28 mouse cellular contexts compared by ENCODE assay signal in genomic region chr6:27982598-27982997, GRCm38 (mm10).
DNase-seq lines count a peak whose midpoint lies in the region; ATAC-seq and TF ChIP-seq lines count a peak whose summit lies in the region.
"Had no signal": no experiment of that assay in that cellular context is flagged by ENCODE, and none has a peak within 500 bp of the region (broad histone marks: within the 10 kb centered on the region; RNA-seq: fewer than 3 reads in every experiment).

No protein-coding gene starts in this region.

- no peaks in the 10 kb centered on the region for H3K36me3 ChIP-seq in forebrain, embryonic 12.5 days (replicated peaks)
- no peaks in the 10 kb centered on the region for H3K36me3 ChIP-seq in forebrain, postnatal 0 days (ENCODE audit: insufficient read depth)
- no peaks in the 10 kb centered on the region for H3K36me3 ChIP-seq in forebrain, embryonic 14.5 days (ENCODE audit: control insufficient read depth, insufficient read depth, low read length)
- H3K36me3 ChIP-seq in neural tube, embryonic 15.5 days = no peaks in the 10 kb centered on the region
- H3K36me3 ChIP-seq: embryonic facial prominence, embryonic 10.5 days; embryonic facial prominence, embryonic 13.5 days; G1E; heart, embryonic 12.5 days; heart, embryonic 15.5 days; hindbrain, embryonic 10.5 days; hindbrain, embryonic 13.5 days had no signal

- H3K4me1 ChIP-seq in forebrain, embryonic 12.5 days = no peaks in the 10 kb centered on the region; the same call in 1 of the 2 replicates
- H3K4me1 ChIP-seq in forebrain, postnatal 0 days (ENCODE audit: insufficient read depth) = no peaks in the 10 kb centered on the region
- H3K4me1 ChIP-seq in forebrain, embryonic 14.5 days (ENCODE audit: control insufficient read depth, insufficient read depth, low read length) = no peaks in the 10 kb centered on the region; the same call in 1 of the 2 replicates
- H3K4me1 ChIP-seq in neural tube, embryonic 15.5 days = no peaks in the 10 kb centered on the region
- H3K4me1 ChIP-seq: embryonic facial prominence, embryonic 10.5 days; embryonic facial prominence, embryonic 13.5 days; heart, embryonic 12.5 days; heart, embryonic 15.5 days; hindbrain, embryonic 10.5 days; hindbrain, embryonic 13.5 days had no signal

- H3K4me3 ChIP-seq in forebrain, embryonic 12.5 days (replicated peaks) = no peak overlapping the region
- H3K4me3 ChIP-seq in forebrain, postnatal 0 days (ENCODE audit: low read depth, low read length) = no peak overlapping the region
- no peak overlapping the region for H3K4me3 ChIP-seq in forebrain, embryonic 14.5 days (ENCODE audit: low read depth, low read length)
- H3K4me3 ChIP-seq in neural tube, embryonic 15.5 days (replicated peaks) = no peak overlapping the region
- H3K4me3 ChIP-seq: embryonic facial prominence, embryonic 10.5 days; embryonic facial prominence, embryonic 13.5 days; erythroblast, embryonic 14.5 days; gastrocnemius, adult 2 months; heart, embryonic 12.5 days; heart, embryonic 15.5 days; hindbrain, embryonic 10.5 days; hindbrain, embryonic 13.5 days had no signal

- H3K27me3 ChIP-seq in forebrain, embryonic 12.5 days = no peaks in the 10 kb centered on the region; the same call in 1 of the 2 replicates
- H3K27me3 ChIP-seq in forebrain, postnatal 0 days (ENCODE audit: insufficient read depth, low read length) = no peaks in the 10 kb centered on the region
- no peaks in the 10 kb centered on the region for H3K27me3 ChIP-seq in forebrain, embryonic 14.5 days (replicated peaks; ENCODE audit: control insufficient read depth, insufficient read depth, low read length)
- no peaks in the 10 kb centered on the region for H3K27me3 ChIP-seq in neural tube, embryonic 15.5 days (replicated peaks)
- H3K27me3 ChIP-seq: CH12.LX; embryonic facial prominence, embryonic 13.5 days; heart, embryonic 12.5 days; heart, embryonic 15.5 days; hindbrain, embryonic 13.5 days had no signal

- H3K4me2 ChIP-seq in forebrain, embryonic 12.5 days = no peak overlapping the region
- no peak overlapping the region for H3K4me2 ChIP-seq in forebrain, postnatal 0 days (ENCODE audit: low read depth)
- H3K4me2 ChIP-seq in forebrain, embryonic 14.5 days (ENCODE audit: low read length) = no peak overlapping the region
- H3K4me2 ChIP-seq in neural tube, embryonic 15.5 days = no peak overlapping the region
- H3K4me2 ChIP-seq: embryonic facial prominence, embryonic 13.5 days; heart, embryonic 12.5 days; heart, embryonic 15.5 days; hindbrain, embryonic 13.5 days had no signal

- DNase-seq in forebrain, postnatal 0 days = no peak
- peak; percentile 53 for DNase-seq in brain, embryonic 14.5 days (ENCODE audit: low read depth)
- peak; percentile 27 for DNase-seq in forebrain, embryonic 14.5 days (ENCODE audit: low spot score)
- DNase-seq in left cerebral cortex, postnatal 25 days (ENCODE audit: low spot score in 2 of 2) = no peak
- DNase-seq in lung, postnatal 10 days = no peak
- DNase-seq: adrenal gland, postnatal 36 days; B cell, adult 2 months; cerebellum, adult 11 months; cerebellum, adult 2 months; cerebellum, postnatal 10 days; cerebellum, postnatal 36 days; gastrocnemius, adult 2 months; gastrocnemius, postnatal 14 days; heart, adult 18-20 months; heart, postnatal 36 days had no signal

- H3K27ac ChIP-seq in forebrain, embryonic 12.5 days = no peak overlapping the region
- H3K27ac ChIP-seq in forebrain, postnatal 0 days (ENCODE audit: low read depth, low read length) = no peak overlapping the region
- H3K27ac ChIP-seq in forebrain, embryonic 14.5 days (ENCODE audit: low read depth, low read length) = no peak overlapping the region
- H3K27ac ChIP-seq in neural tube, embryonic 15.5 days (replicated peaks) = no peak overlapping the region
- H3K27ac ChIP-seq: embryonic facial prominence, embryonic 10.5 days; embryonic facial prominence, embryonic 13.5 days; gastrocnemius, adult 2 months; heart, embryonic 15.5 days; hindbrain, embryonic 10.5 days; hindbrain, embryonic 13.5 days had no signal

- intact Hi-C loops in left cerebral cortex, postnatal 25 days (cut with DNase I) = no loop called here

- 76% methylated on average over 3 of the region's 3 CpGs for WGBS in forebrain, embryonic 12.5 days
- 69% methylated on average over 3 of the region's 3 CpGs for WGBS in forebrain, postnatal 0 days
- 62% methylated on average over 3 of the region's 3 CpGs for WGBS in forebrain, embryonic 14.5 days
- 74% methylated on average over 3 of the region's 3 CpGs for WGBS in neural tube, embryonic 15.5 days

- no peaks in the 10 kb centered on the region for H3K9me3 ChIP-seq in forebrain, embryonic 12.5 days
- no peaks in the 10 kb centered on the region for H3K9me3 ChIP-seq in forebrain, postnatal 0 days (ENCODE audit: low read length)
- no peaks in the 10 kb centered on the region for H3K9me3 ChIP-seq in forebrain, embryonic 14.5 days (replicated peaks; ENCODE audit: control insufficient read depth, low read length)
- H3K9me3 ChIP-seq in neural tube, embryonic 15.5 days (replicated peaks) = no peaks in the 10 kb centered on the region
- H3K9me3 ChIP-seq: embryonic facial prominence, embryonic 10.5 days; embryonic facial prominence, embryonic 13.5 days; G1E; heart, embryonic 12.5 days; heart, embryonic 15.5 days; hindbrain, embryonic 10.5 days; hindbrain, embryonic 13.5 days had no signal

- peak; percentile 41; the same call in 1 of the 2 replicates for ATAC-seq in forebrain, embryonic 12.5 days (ENCODE audit: low FRiP score)
- ATAC-seq in forebrain, postnatal 0 days = no peak
- ATAC-seq in forebrain, embryonic 14.5 days = peak; percentile 40; the same call in 1 of the 2 replicates
- ATAC-seq in neural tube, embryonic 15.5 days (ENCODE audit: low FRiP score) = 0 out of 2 replicates have a peak, but pooled peaks have one; percentile 24
- ATAC-seq: intestine, postnatal 0 days; Patski had no signal

- no peak overlapping the region for H3K9ac ChIP-seq in forebrain, embryonic 12.5 days
- H3K9ac ChIP-seq in forebrain, postnatal 0 days = no peak overlapping the region
- H3K9ac ChIP-seq in forebrain, embryonic 14.5 days (ENCODE audit: low read length) = no peak overlapping the region
- H3K9ac ChIP-seq in neural tube, embryonic 15.5 days (replicated peaks) = no peak overlapping the region
- H3K9ac ChIP-seq: embryonic facial prominence, embryonic 13.5 days; heart, embryonic 12.5 days; heart, embryonic 15.5 days; hindbrain, embryonic 13.5 days had no signal

- no peak for TF ChIP-seq POLR2A in brain, embryonic 14.5 days (IDR thresholded peaks at IDR 0.05; ENCODE audit: borderline replicate concordance, extremely low read depth, insufficient read depth, insufficient read length, poor library complexity, severe bottlenecking)

- no peak for TF ChIP-seq CTCF in forebrain, postnatal 0 days (IDR thresholded peaks at IDR 0.05; ENCODE audit: low read depth)
- no peak for TF ChIP-seq CTCF in brain, embryonic 14.5 days (IDR thresholded peaks at IDR 0.05; ENCODE audit: borderline replicate concordance, extremely low read depth, insufficient read depth, insufficient read length)

Comparison
In these comparisons a context has a peak if more than half of its experiments do, and no peak if none do; other contexts are left out.
1. DNase-seq: peak in brain, embryonic 14.5 days (single experiment) and forebrain, embryonic 14.5 days (single experiment); none in forebrain, postnatal 0 days (single experiment), left cerebral cortex, postnatal 25 days (0 of 2) and lung, postnatal 10 days (single experiment).